Mouse (Mus musculus) macrophage (primary cell): Measurements from ENCODE around the gene Syngr3. TPM values are rescaled to one million over a fixed set of nuclear protein-coding genes. Genes with fewer than 3 reads are reported as not detected.

Source experiments
- H3K27ac ChIP-seq: fragments of 350-480 bp; formaldehyde crosslinking; 2 replicates; pipeline ENCODE4 v1.9.0; 2021
- H3K36me3 ChIP-seq: fragments of 350-480 bp; formaldehyde crosslinking; 2 replicates; pipeline ENCODE4 v1.9.0; 2021; ENCODE audit errors: inconsistent target
- H3K4me3 ChIP-seq: fragments of 350-480 bp; formaldehyde crosslinking; 2 replicates; pipeline ENCODE4 v1.9.0; 2021; ENCODE audit errors: inconsistent target
- H3K79me2 ChIP-seq: fragments of 350-480 bp; formaldehyde crosslinking; 2 replicates; pipeline ENCODE4 v1.9.0; 2021; ENCODE audit errors: inconsistent target
- WGBS: methylation state at CpG from one replicate; pipeline ENCODE4 v1.1.7; 2026; ENCODE audit warnings: inconsistent platforms; ENCODE audit not compliant: missing documents; 5-methylcytosine and 5-hydroxymethylcytosine counted together
- polyA plus RNA-seq: library from polyadenylated mRNA; stranded (reverse); fragments of 250-400 nt; gene quantifications from 3 replicates; pipeline ENCODE4 v1.2.4, GENCODE M21; 2018; ENCODE audit warnings: inconsistent platforms
- total RNA-seq, 78 experiments: library from RNA; depleted of rRNA; stranded (reverse); fragments of 250-400 nt; gene quantifications; 1 replicate in 9 of 78; 2 replicates in 24 of 78; 3 replicates in 43 of 78; 4 replicates in 2 of 78; pipeline ENCODE4 v1.2.4; 2018; ENCODE audit warnings: inconsistent platforms in 56 of 78

Syngr3 gene
- under 1 TPM in 6 of 26 experiments, not detected in 20; 0.33 to 0.71 (median 0.49) TPM for total RNA-seq (2018; cell fraction: chromatin; rRNA removed)
- under 1 TPM in 24 of 26 experiments, not detected in 2; 0.06 to 0.65 (median 0.17) TPM for total RNA-seq (2018; cell fraction: cytosol; rRNA removed)
- total RNA-seq (2018; cell fraction: nucleus; rRNA removed): 1 to 10 TPM in 3 of 26 experiments, under 1 TPM in 10, not detected in 13; 0.28 to 2.1 (median 0.72) TPM
- 0.14 to 0.76 TPM (median 0.19 TPM) in 3 replicates for polyA plus RNA-seq

DNA sequence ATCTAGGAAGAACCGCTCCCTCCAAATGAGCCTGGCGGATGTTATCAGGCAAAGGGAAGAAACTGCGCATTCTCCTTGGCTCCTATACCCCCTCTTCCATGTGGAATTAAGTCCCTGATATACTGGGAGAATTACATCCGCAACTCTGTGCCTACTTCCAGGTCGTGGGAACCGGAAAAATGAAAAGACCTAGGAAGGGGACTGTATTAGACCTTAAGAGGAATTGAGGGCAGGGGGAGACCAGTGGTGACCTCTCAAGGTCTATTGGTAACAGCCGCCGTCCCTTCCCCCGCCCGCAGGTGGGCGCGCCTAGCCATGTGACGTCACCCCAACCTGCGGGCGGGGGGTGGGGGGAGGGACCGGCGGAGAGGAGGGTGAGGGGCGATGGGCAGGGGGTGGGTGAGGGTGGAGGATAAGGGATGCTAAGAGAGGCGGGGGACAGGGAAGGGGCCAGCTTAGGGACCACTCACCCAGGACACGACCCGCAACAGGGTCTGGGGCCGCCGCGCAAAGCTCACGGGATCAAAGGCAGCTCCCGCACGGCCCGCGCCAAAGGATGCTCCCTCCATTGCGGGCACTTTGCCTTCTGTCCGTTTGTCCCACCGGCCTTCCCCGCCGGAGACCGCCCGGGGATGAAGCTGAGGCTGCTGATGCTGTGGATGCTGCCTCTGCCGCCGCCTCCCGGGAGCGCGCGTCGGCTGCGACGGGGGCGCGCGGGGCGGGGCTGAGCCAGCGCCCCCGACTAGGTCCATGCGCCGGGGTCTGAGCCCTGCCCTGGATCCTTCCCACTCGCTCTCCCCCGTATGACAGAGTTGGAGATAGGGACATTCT is at the start of gene Syngr3:
Gene Syngr3 (minus strand): TSS at position 705 of the 831 bp plus-strand sequence.
- H3K27ac ChIP-seq: no peak within 1 kb of the TSS
- no peak within 1 kb of the TSS for H3K4me3 ChIP-seq
- 10% methylated on average over 54 of the region's 55 CpGs for WGBS
- no peaks in the 10 kb centered on the region for H3K36me3 ChIP-seq
- no peaks in the 10 kb centered on the region for H3K79me2 ChIP-seq

DNA sequence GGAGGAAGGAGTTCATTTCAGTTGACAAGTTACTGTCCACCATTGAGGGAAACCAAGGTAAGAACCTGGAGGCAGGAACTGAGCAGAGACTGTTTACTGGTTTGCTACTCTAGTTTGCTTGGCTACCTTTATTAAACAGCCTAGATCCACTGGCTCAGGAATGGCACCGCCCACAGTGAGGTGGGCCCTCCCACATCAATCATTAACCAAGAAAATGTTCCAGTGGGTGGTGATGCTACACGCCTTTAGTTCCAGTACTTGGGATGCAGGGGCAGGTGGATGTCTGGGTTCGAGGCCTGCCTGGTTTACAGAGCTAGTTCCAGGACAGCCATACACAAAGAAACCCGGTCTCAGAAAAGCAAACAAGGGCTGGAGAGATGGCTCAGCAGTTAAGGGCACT is 48.5 kb upstream of the Syngr3 start:
- peak overlapping the region; percentile 75 for H3K27ac ChIP-seq
- H3K4me3 ChIP-seq: peak overlapping the region; percentile 96; the same call in 1 of the 2 replicates
- peaks cover 38% of the 10 kb centered on the region for H3K79me2 ChIP-seq
- 82% methylated on average over 4 of the region's 4 CpGs for WGBS
- peaks cover 24% of the 10 kb centered on the region for H3K36me3 ChIP-seq

DNA sequence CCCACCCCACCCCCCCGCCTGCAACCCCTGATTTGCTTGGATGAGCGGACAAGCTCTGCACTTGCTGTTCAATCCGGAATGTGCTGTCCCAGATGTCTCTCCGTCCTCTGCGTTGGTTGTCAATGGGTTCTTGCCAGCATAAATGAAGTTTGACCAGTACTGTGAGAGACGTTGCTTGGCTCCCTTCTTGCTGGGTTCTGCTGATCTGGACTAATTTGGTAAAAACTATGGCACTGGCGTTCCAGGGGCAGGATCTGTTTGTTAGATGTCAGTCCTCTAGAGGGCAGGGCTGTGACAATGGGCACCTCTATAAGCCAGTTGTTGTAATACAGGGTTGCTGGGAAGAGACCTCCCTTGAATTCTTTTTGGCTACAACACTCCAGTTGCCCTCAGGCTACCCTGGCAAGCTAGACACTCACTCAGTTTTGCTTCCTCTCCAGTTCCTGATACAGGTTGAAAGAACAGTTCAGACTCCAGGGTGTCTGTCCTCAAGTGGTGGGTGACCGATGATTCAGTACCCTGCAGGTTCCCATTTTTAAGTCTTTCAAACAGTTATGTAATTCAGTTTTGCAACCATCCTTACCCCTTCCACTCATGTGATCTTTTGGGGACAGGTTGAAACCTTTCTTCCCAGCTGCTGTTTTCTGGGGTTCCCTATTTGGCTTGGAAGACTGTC is 47.5 kb upstream of the Syngr3 start:
- Histone ChIP-seq H3K4me3 (peak overlapping the region; percentile 96), H3K36me3 (peaks cover 24% of the 10 kb centered on the region), H3K79me2 (peaks cover 38% of the 10 kb centered on the region), H3K27ac (peak overlapping the region; percentile 75)
- WGBS: 13% methylated on average over 8 of the region's 8 CpGs

DNA sequence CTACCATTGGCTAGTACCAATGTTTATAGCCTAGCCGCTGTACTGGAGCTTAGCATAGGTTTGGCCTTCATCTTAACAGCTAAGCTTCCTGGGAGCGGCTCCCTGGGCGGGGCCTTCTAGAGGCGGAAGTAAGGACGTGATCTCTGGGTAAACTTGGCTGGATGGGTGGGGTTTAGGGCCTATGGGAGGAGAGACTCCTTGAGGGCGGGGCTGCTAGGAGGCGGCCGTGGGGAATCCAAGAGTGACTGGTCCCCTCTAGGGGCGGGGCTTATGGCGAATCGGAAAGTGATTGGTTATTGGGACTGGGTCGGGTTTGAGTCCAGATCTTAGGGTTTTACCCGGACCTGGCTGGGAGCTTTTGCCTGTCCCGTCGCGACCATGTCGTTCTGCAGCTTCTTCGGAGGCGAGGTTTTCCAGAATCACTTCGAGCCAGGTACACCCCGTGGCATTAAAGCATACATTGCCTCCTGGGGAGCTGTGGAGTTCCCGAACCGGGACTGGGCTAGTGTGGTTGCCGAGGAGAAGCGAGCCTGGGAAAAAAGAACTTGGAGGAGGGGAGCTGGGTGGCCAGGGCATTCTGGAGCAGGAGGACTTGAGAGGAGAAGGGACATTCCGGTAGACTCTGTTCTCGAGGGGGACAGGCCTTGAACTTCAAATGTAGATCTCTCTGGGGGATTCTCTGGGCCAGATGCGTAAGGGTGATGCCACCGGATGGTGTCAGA is 46.7 kb upstream of the Syngr3 start, which contains the start of gene Msrb1:
Gene Msrb1 (plus strand): TSS at position 313 of the 722 bp plus-strand sequence.
- 2% methylated on average over 29 of the region's 29 CpGs for WGBS
- H3K79me2 ChIP-seq: peaks cover 38% of the 10 kb centered on the region
- peaks cover 23% of the 10 kb centered on the region for H3K36me3 ChIP-seq
- peak within 1 kb of the TSS; percentile 96 for H3K4me3 ChIP-seq
- H3K27ac ChIP-seq: peak within 1 kb of the TSS; percentile 75

DNA sequence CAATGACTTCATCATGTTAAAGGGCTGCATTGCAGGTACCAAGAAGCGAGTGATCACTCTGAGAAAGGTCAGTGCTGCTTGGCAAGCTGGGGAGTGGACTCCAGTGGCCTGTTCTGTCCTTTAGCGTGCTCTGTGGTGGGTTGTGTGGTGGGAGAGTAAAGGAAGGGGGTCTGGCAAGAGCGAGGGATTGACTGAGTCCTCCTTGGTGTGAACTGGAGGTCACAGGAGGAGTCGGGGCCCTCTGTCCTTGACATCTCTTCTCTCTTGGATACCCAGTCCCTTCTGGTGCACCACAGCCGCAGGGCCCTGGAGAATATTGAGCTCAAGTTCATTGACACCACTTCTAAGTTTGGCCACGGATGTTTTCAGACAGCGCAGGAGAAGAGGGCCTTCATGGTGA is 45.7 kb upstream of the Syngr3 start:
- peak overlapping the region; percentile 31 for H3K27ac ChIP-seq
- no peak overlapping the region for H3K4me3 ChIP-seq
- peaks cover 14% of the 10 kb centered on the region for H3K36me3 ChIP-seq
- 86% methylated on average over 6 of the region's 7 CpGs for WGBS
- H3K79me2 ChIP-seq: peaks cover 38% of the 10 kb centered on the region

DNA sequence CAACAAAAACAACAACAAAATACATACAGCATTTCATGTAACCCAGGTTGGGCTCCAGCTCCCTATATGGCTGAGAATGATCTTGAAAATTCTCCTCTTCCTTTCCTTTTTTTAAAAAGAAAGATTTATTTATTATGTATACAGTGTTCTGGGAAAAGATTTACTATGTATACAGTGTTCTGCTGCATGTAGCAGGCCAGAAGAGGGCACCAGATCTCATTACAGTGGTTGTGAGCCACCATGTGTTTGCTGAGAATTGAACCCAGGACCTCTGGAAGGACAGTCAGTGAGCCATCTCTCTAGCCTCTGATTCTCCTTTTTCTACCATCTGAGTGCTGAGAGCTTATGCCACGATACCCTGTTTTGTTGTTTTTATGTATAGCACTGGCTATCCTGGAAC is 44.8 kb upstream of the Syngr3 start:
- no peak overlapping the region for H3K27ac ChIP-seq
- no peak overlapping the region for H3K4me3 ChIP-seq
- peaks cover 6% of the 10 kb centered on the region; the same call in 1 of the 2 replicates for H3K36me3 ChIP-seq
- 100% methylated on average over 1 of the region's 1 CpGs for WGBS
- peaks cover 30% of the 10 kb centered on the region for H3K79me2 ChIP-seq

DNA sequence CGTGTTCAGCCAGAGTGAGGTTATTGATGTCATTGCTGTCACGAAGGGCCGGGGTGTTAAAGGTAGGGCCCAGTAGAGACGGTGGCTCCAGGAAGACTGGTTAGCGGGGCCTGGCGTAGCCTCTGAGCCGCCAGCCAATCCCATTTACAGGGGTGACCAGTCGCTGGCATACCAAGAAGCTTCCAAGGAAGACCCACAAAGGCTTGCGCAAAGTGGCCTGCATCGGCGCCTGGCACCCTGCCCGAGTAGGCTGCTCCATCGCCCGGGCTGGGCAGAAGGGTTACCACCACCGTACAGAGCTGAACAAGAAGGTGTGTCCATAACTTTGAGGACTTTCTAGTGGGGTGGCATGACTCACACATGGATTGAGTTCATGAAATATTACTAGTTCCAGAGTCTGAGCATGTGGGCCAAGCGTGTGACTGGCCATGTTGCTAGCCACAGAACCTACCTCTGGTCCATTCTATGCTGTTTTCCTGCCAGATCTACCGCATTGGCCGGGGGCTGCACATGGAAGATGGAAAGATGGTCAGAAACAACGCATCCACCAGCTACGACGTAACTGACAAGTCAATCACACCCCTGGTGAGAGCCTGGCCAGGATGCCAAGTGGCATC is 43.8 kb upstream of the Syngr3 start:
- 83% methylated on average over 21 of the region's 21 CpGs for WGBS

DNA sequence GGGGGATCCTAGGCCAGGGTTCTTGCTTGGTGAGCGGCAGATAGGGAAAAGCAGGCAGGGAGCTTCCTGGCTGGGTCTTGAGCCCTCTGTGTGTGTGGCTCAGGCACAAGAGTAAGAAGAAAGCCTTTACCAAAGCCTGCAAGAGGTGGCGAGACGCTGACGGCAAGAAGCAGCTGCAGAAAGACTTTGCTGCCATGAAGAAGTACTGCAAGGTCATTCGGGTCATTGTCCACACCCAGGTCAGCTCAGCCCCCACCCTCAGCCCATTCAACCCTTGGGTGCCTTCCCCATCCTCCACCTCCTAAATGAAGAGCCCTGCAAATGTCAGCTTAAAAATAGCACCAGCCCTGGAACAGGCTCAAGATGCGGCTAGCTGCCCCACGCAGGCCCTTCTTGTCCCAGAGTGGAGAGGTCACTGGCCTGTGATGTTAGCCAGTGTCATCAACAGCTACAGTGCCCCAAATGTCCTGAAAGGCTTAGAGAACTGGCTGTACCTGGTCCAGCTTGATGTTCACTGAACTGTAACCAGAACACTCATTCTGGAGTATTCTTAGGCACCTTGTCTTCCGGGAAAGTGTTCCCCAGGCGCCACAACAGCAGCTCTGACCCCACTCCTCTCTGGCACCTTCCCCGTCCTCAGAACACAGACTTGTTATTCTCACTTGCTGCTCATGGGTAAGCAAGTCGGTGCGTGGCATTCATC is 42.6 kb upstream of the Syngr3 start:
- Histone ChIP-seq H3K36me3 (no peaks in the 10 kb centered on the region), H3K27ac (no peak overlapping the region), H3K79me2 (peaks cover 9% of the 10 kb centered on the region; the same call in 1 of the 2 replicates), H3K4me3 (no peak overlapping the region)
- 93% methylated on average over 12 of the region's 12 CpGs for WGBS

More for the DNA sequence above, 43.8 kb upstream of the Syngr3 start:
- Histone ChIP-seq H3K79me2 (peaks cover 21% of the 10 kb centered on the region), H3K4me3 (no peak overlapping the region), H3K36me3 (no peaks in the 10 kb centered on the region), H3K27ac (no peak overlapping the region)

DNA sequence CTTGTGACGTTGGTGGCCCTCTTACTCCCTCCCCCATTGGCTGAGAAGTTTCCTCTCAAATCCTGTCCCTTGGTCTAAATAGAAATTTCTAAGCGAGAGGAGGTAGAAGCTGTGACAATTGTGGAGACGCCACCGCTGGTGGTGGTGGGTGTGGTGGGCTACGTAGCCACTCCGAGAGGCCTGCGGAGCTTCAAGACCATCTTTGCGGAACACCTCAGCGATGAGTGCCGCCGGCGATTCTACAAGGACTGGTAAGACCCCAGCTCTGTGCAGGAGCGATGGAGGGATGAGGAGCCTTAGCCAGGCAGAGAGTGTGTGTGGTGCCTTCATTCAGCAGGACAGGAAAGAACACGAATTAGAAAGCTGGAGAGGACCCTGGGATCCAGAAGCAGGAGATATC is 41.0 kb upstream of the Syngr3 start:
- H3K27ac ChIP-seq: no peak overlapping the region
- no peaks in the 10 kb centered on the region for H3K36me3 ChIP-seq
- WGBS: 88% methylated on average over 14 of the region's 14 CpGs

DNA sequence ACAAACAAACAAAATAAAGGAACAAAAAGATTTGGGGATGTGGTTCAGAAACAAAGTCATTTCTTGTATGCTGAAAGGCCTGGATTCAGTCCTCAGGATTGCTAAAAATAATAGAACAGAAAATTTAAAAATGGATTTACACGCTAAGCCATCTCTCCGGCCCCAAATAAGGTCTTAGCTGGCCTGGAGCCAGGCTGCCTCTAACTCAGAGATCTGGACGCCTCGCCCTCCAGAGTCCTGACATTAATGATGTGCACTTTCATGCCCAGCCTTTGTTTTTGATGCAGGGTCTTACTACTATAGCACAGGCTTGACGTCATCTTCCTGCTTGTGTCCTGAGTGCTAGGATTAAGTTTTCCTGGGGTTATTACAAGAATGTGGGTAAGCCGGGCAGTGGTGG is 39.3 kb upstream of the Syngr3 start:
- no peak overlapping the region for H3K27ac ChIP-seq
- over 99% methylated on average over 6 of the region's 6 CpGs for WGBS
- H3K36me3 ChIP-seq: no peaks in the 10 kb centered on the region
- H3K79me2 ChIP-seq: peaks cover under 1% of the 10 kb centered on the region; the same call in 1 of the 2 replicates
- no peak overlapping the region for H3K4me3 ChIP-seq

More for the DNA sequence above, 41.0 kb upstream of the Syngr3 start:
- no peaks in the 10 kb centered on the region for H3K79me2 ChIP-seq
- no peak overlapping the region for H3K4me3 ChIP-seq

DNA sequence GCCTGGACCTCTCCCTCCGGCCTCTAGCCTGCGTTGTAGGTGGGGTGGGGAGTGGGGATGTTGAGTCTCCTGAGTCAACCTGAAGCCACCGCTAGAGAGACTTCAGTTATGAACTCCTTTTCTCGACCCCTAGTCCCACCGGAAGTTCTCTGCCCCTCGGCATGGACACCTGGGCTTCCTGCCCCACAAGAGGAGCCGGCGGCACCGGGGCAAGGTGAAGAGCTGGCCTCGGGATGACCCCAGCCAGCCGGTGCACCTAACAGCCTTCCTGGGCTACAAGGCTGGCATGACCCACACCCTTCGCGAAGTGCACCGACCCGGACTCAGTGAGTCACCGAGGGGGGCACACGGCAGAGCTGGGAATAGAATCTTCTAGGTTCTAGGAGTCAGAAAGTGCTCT is 38.4 kb upstream of the Syngr3 start:
- Histone ChIP-seq H3K4me3 (no peak overlapping the region), H3K36me3 (no peaks in the 10 kb centered on the region), H3K27ac (no peak overlapping the region), H3K79me2 (peaks cover 10% of the 10 kb centered on the region)
- WGBS: 73% methylated on average over 17 of the region's 17 CpGs

DNA sequence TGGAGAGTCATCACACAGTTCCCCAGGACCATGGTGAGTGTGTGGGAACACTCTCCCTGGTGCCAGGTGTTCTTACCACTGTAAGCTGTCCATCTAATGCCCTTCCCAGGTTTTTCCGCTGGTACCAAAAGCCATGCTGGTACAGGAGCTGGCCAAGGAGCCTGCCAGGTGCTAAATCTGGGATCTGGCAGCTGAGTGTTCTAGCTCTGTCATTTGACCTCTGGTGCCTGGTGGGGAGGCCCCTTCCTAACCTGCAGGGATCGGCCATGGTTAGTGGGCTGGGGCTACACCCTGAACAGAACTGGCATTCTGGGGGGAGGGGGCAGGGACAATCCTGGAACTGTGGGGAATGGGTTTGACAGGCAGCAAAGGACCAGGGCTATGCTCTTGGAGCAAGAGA is 37.9 kb upstream of the Syngr3 start, which contains the start of gene Rpl3l:
Gene Rpl3l (plus strand): TSS at position 203 of the 400 bp plus-strand sequence.
- Histone ChIP-seq H3K79me2 (peaks cover 15% of the 10 kb centered on the region), H3K36me3 (no peaks in the 10 kb centered on the region), H3K4me3 (no peak within 1 kb of the TSS), H3K27ac (no peak within 1 kb of the TSS)
- 94% methylated on average over 2 of the region's 2 CpGs for WGBS

DNA sequence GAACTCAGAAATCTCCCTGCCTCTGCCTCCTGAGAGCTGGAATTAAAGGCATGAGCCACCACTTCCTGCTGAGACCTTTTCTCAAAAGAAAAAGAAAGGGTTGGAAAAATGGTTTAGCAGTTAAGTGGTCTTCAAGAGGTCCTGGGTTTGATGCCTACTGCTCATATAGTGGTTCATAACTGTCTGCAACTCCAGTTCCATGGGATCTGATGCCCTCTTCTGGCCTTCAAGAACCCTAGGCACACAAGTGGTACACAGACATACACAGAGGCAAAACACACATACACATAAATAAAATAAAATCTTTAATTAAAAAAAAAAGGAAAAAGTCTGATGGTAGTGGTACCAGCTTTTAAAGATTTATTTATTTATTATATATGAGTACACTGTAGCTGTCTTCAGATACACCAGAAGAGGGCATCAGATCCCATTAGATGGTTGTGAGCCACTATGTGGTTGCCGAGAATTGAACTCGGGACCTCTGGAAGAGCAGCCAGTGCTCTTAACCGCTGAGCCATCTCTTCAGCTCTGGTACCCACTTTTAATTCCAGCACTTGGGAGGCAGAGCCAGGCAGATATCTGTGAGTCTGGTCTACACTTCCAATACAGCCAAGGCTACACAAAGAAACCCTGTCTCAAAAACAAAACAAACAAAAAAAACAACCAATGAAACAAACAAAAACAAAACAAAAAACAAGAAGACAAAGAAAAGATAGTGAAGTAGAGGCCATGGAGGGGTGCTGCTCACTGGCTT is 36.1 kb upstream of the Syngr3 start:
- 80% methylated on average over 3 of the region's 3 CpGs for WGBS
- Histone ChIP-seq H3K36me3 (peaks cover 5% of the 10 kb centered on the region; the same call in 1 of the 2 replicates), H3K4me3 (no peak overlapping the region), H3K79me2 (peaks cover 33% of the 10 kb centered on the region), H3K27ac (no peak overlapping the region)
